Mouse (Mus musculus): ENCODE measurements at regions not wholly inside any gene's neighbourhood (a gene's known extent, or its start where the extent isn't known, plus 50 kb on each side); places are given as distances from the start of the nearest gene placed in this dataset.

DNA sequence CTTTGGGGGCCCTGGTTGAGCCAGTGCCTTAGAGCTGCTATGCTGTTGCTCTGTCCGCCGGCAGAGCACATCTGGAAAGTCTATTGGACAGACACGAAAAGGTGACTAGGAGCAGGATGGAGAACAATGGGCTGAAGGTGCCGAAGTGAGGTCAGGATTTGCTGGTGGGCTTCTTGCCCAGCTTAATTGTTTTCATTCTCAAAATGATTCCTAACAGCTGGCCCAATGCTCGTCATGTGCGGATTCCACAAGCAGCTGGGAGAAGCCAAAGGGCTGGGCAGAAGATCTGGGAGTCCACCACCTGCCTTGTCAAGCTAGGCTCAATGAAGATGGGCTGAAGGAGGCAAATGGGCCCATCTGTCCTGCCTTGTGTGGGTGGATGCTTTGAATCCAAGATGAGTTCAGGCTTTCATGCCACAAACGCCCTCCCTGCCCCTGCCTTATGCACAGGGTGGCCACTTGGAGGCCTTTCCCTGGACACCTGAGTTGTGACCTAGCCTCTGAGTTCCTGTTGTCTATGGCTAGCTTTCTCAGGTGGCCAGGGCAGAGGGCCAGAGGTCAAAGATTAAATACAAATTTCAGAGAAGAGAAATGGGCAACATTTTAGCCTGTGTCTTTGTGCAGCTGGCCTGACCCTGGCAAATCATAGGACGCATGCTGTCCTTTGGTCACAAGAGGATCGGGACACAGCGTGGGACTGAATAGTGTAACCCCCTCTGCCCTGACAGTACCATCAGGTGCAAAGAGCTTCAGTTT lies 95.9 kb downstream of the Snx19 start:
- no peak for DNase-seq (ENCODE audit: low read depth, low spot score)

DNA sequence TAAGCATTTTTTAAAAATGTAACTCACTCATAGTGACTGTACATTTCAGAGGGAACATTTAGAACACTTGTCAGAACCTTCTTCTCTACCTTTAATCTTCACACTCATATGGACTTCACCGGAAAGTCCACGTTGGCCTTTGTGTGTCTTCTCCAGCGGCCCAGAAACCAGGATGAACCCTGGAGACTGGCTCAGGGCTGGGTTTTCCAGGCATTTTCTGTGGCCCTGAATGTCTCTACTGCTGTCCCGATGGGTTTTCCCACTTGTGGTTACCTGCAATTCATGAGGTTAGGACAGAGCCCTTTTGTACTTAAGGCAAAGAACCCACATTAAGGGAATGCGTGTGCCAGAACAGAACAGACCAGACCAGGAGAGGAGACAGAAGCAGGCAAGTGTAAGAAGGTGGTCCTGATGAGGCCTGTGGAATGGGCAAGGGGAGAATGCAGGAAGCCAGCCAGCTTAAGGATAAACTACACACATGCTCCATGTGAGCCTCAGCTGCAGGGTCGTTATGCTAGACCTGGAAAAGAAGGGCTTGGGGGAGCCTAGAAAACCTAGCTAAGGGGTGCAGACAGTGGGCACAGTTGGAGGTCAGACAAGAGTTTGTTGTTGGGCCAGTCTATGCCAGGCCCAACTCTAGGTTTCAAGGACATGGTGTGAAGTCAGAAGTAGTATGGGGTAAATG lies 94.8 kb downstream of the Snx19 start:
- DNase-seq (ENCODE audit: low read depth, low spot score) = no peak

DNA sequence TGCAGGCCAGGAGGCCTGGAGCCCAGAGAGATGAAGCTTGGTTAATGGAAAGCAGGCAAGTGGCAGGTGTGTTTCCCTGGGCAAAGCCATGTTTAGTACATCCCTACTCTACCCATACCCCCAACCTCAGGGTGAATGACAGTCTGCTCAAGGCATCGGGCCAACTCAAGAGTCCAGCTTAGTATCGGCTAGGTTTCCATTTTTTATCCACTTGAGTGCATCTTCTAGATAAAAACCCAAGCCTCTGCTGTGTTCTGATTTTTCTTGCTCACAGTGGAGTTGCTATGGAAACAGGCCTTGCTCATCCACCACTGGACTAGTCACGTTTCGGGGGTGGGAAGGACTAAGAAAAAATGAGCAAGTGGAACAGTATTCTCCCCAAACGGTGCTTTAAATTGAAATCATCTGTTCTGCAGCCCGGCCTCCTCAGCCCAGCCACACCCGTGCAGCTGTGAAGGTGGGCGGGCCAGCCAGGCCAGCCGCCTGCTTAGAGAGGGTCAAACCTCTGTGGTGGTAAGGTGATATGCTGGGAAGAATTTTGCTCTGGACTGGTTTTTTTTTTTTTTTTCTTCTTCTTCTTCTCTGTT lies 94.0 kb downstream of the Snx19 start:
- peak; percentile 68 for DNase-seq (ENCODE audit: low read depth, low spot score)

DNA sequence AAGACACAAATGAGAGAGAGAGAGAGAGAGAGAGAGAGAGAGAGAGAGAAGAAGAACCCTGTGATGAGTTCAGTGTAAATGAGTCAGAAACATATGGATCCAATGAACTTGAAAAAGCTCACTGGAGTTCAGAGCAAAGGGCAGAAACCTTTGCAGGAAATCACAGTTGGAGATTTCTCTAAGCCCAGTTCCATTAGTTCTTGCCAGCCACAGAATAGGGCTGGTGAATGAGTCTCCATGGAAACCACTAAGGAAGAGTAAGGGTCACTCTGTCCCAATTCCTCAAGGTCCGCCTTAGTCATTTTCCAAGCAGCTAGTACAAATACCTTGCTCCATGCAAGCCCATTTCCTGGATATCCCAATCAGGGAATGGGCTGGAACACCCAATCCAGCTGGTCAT lies 93.2 kb downstream of the Snx19 start:
- no peak for DNase-seq (ENCODE audit: low read depth, low spot score)

DNA sequence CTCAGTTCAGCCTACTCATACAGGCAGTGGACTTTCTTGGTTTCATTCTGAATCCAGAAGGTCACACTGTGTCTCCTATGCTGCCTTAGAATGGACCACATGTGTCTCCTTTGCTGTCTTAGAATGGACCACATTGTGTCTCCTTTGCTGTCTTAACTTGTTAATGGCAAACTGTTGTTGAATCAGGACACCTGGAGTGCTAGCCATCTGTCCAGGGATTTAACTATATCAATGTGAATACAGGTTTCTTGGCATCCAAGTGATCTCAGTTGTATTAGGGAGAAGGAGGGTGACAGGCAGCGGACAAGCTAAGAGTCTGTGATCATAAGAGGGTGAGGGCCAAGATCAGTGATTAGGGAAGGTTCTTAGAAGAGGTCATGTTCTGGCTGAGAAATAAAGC lies 92.3 kb downstream of the Snx19 start:
- DNase-seq (ENCODE audit: low read depth, low spot score) = no peak

Data from mesoderm, embryonic 11.5 days (tissue).